Mouse (Mus musculus) stomach, embryonic 14.5 days (tissue): Measurements from ENCODE around the gene Unk. TPM values are rescaled to one million over a fixed set of nuclear protein-coding genes. Genes with fewer than 3 reads are reported as not detected.
A peak's percentile ranks its signal among the peaks of the same experiment; 100 is the strongest.

Source experiments
- ATAC-seq: fragments of 200-750 bp; cut with Nextera tagmentation; 2 replicates; pipeline ENCODE4 v1.8.0; 2017; ENCODE audit warnings: low read depth, moderate TSS enrichment; ENCODE audit not compliant: insufficient number of reproducible peaks, insufficient read depth, low FRiP score
- H3K27ac ChIP-seq: fragments of 300-500 bp; sonication (generic); 2 replicates; pipeline ENCODE4 v1.5.1; 2014; ENCODE audit warnings: mild to moderate bottlenecking, low read length, moderate library complexity, mixed read lengths
- H3K27me3 ChIP-seq: fragments of 300-500 bp; sonication (generic); 2 replicates; pipeline ENCODE4 v1.6.1; 2014; ENCODE audit warnings: low read length, control low read depth, mixed read lengths; ENCODE audit not compliant: control insufficient read depth, insufficient read depth
- H3K36me3 ChIP-seq: fragments of 300-500 bp; sonication (generic); 2 replicates; pipeline ENCODE4 v1.6.1; 2014; ENCODE audit warnings: mild to moderate bottlenecking, control low read depth, low read length, moderate library complexity, mixed read lengths; ENCODE audit not compliant: control insufficient read depth, insufficient read depth
- H3K4me1 ChIP-seq: fragments of 300-500 bp; sonication (generic); 2 replicates; pipeline ENCODE4 v1.6.1; 2014; ENCODE audit warnings: low read length, control low read depth, mixed read lengths; ENCODE audit not compliant: control insufficient read depth, insufficient read depth
- H3K4me2 ChIP-seq: fragments of 300-500 bp; sonication (generic); replicated peaks from 2 replicates; pipeline ENCODE4 v1.6.1; 2014; ENCODE audit warnings: low read depth, low read length, control low read depth
- H3K4me3 ChIP-seq: fragments of 300-500 bp; sonication (generic); 2 replicates; pipeline ENCODE4 v1.5.1; 2014; ENCODE audit warnings: low read depth, low read length, control low read depth
- H3K9ac ChIP-seq: fragments of 300-500 bp; sonication (generic); replicated peaks from 2 replicates; pipeline ENCODE4 v1.6.1; 2014; ENCODE audit warnings: low read depth, mild to moderate bottlenecking, control low read depth, low read length, moderate library complexity, mixed read lengths
- H3K9me3 ChIP-seq: fragments of 300-500 bp; sonication (generic); 2 replicates; pipeline ENCODE4 v1.6.1; 2016; ENCODE audit warnings: low read depth, low read length, control low read depth; ENCODE audit not compliant: control insufficient read depth
- WGBS: fragments of 180-500 bp; shearing (Covaris S2); extraction: QIAGEN DNeasy Blood & Tissue Kit; methylation state at CpG from one replicate; pipeline ENCODE4 v1.1.7; 2014; 5-methylcytosine and 5-hydroxymethylcytosine counted together
- polyA plus RNA-seq: library from polyadenylated mRNA; unstranded; fragments of >200 nt; fragmentation: Nextera tagmentation; extraction: Ambion mirVana; gene quantifications from 2 replicates; pipeline ENCODE4 v1.2.1, GENCODE M21; 2014

Gene Unk
- polyA plus RNA-seq, 1 experiment from 2014 or later = 31.6 TPM

DNA sequence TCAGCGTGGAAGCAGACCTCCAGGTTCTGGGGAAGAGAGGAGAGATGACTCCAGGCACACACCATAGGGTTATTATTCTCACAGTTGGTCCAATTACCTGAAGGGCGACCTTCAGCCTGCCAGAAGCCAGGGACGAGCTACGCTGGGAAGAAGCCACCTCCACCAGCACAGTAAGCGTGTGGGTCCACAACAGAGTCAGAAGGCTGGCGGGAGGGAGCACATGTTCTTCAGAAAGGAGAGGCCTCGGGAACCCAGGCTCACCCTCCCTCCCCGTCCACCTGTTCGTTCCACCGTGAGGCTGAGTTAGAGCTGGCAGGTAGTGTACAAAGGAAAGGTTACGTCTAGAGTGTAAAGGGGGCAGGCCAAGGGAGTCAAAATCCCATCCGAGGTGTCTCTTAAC is 35.2 kb downstream of the Unk start:
- H3K27ac ChIP-seq = no peak overlapping the region
- H3K9me3 ChIP-seq = no peaks in the 10 kb centered on the region
- peaks cover 9% of the 10 kb centered on the region for H3K36me3 ChIP-seq
- no peaks in the 10 kb centered on the region for H3K27me3 ChIP-seq
- no peak overlapping the region for H3K9ac ChIP-seq
- H3K4me1 ChIP-seq = no peaks in the 10 kb centered on the region
- H3K4me2 ChIP-seq = no peak overlapping the region
- no peak for ATAC-seq
- no peak overlapping the region for H3K4me3 ChIP-seq
- WGBS = 86% methylated on average over 12 of the region's 12 CpGs

DNA sequence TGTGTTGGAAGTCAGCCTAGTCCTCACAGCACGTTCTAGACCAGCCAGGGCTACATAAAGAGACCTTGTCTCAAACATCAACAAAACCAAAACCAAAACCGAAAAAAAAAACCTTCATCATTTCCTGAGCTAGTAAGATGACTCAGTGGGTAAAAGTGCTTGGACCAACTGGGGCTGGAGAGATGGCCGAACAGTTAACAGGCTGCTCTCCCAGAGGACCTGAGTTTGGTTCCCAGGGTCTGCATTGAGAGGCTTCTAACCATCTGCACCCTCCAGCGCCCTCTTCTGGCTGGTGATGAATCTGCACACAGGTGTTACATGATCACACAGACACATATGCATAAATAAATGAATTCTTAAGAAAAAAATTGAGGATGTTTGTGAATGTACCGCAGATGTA is 41.4 kb downstream of the Unk start:
- H3K9ac ChIP-seq = no peak overlapping the region
- H3K4me1 ChIP-seq = no peaks in the 10 kb centered on the region
- no peak overlapping the region for H3K4me3 ChIP-seq
- 68% methylated on average over 5 of the region's 5 CpGs for WGBS
- no peaks in the 10 kb centered on the region for H3K27me3 ChIP-seq
- ATAC-seq = no peak
- H3K27ac ChIP-seq = no peak overlapping the region
- H3K36me3 ChIP-seq = no peaks in the 10 kb centered on the region
- H3K9me3 ChIP-seq = no peaks in the 10 kb centered on the region
- no peak overlapping the region for H3K4me2 ChIP-seq

DNA sequence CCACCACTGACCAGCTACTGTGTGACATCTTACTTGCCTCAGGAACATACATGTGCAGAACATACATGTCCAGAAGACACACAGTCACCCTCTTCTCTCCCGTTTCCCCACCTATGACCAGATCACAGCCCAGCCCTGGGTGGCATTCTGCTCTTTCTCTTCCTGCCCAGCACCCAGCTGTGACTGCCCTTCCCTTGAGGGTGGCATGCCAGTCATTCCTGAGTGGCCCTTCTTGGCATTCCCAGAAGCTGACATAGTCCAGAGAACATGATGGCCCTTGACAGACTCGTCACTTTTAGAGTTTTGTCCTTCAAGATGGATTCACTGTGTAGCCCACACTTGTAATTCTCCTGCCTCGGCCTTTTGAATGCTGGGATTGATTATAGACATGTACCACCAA is 42.5 kb downstream of the Unk start:
- WGBS = 74% methylated on average over 3 of the region's 3 CpGs
- no peaks in the 10 kb centered on the region for H3K4me1 ChIP-seq
- no peaks in the 10 kb centered on the region for H3K36me3 ChIP-seq
- H3K9ac ChIP-seq = no peak overlapping the region
- no peak for ATAC-seq
- no peak overlapping the region for H3K4me3 ChIP-seq
- no peak overlapping the region for H3K27ac ChIP-seq
- H3K27me3 ChIP-seq = no peaks in the 10 kb centered on the region
- H3K4me2 ChIP-seq = no peak overlapping the region
- no peaks in the 10 kb centered on the region for H3K9me3 ChIP-seq

DNA sequence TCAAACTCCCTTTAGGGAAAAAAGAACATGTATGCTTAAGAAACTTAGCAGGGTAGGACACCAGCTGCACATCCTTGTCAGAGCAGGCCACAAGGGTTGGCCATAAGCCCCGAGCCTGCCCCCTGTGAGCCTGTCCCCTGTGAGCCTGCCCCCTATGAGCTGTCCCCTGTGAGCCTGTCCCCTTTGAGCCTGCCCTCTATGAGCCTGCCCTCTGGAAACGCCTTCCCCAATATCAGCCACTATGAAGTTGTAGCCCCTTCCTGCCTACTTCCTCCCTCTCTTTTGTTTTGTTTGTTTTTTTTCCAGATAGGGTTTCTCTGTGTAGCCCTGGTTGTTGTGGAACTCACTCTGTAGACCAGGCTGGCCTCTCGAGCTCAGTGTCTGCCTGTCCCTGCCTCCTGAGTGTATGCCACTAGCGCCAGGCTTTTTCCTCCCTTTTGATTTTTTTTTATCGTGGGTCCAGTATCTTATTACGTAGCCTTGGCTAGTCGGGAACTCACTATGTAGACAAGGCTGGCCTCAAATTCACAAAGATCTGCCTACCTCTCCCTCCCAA is 44.4 kb downstream of the Unk start:
- Histone ChIP-seq H3K4me3 (no peak overlapping the region), H3K9me3 (no peaks in the 10 kb centered on the region), H3K4me1 (peaks cover 9% of the 10 kb centered on the region), H3K36me3 (peaks cover 7% of the 10 kb centered on the region), H3K27me3 (no peaks in the 10 kb centered on the region), H3K4me2 (no peak overlapping the region), H3K27ac (no peak overlapping the region), H3K9ac (no peak overlapping the region)
- 54% methylated on average over 7 of the region's 7 CpGs for WGBS
- ATAC-seq = no peak

DNA sequence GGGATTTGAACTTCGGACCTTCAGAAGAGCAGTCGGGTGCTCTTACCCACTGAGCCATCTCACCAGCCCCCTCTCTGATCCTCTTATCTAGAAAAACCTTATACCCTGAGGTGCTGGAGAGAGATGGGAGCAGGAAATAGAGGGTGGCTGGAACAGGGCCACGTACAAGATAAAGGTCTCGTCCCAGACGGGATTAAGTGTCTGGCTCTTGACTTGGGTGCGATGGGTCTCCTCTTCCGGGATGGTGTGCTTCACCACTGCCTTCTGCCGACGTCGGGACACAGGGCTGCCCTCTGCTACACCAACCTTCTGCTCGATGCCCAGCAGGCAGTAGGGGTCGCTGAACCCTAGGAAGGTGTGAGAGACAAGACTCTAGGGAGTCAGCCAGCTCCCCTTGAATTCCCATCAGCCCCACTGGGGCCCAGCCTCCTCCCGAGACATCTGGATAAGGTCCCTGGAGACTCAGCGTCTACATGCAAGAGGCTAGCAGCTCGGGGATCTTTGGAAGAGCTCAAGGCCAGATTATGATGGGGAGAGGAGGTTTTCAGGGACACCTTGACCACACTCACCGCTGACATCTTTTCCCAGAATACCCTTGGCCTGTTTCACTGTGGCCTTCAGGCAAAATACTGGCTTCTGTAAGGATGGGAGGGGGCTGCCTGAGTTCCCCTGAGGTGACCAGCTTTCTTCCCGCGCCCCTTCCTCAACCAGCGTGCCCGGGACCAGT is 45.6 kb downstream of the Unk start:
- H3K36me3 ChIP-seq = peaks cover 19% of the 10 kb centered on the region
- H3K4me2 ChIP-seq = no peak overlapping the region
- no peaks in the 10 kb centered on the region for H3K9me3 ChIP-seq
- no peaks in the 10 kb centered on the region for H3K27me3 ChIP-seq
- no peak for ATAC-seq
- H3K27ac ChIP-seq = no peak overlapping the region
- WGBS = 59% methylated on average over 20 of the region's 20 CpGs
- no peak overlapping the region for H3K9ac ChIP-seq
- peaks cover 9% of the 10 kb centered on the region for H3K4me1 ChIP-seq
- H3K4me3 ChIP-seq = no peak overlapping the region

DNA sequence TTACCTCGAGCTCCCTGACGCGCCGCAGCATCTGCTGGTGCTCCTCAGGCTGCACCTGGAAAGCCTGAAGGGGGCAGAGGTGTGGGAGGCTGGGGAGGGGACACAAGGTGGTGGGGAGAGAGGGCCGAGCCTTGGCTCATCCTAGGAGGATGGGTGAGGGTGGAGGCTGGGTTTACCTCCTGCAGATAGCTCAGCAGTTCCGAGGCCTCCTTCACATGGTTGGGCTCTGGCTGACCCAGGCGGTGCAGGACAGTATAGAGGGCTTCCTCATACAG is 46.1 kb downstream of the Unk start:
- peaks cover 9% of the 10 kb centered on the region for H3K4me1 ChIP-seq
- no peak; the same call in 1 of the 2 replicates for ATAC-seq
- no peak overlapping the region for H3K9ac ChIP-seq
- H3K9me3 ChIP-seq = no peaks in the 10 kb centered on the region
- H3K4me3 ChIP-seq = no peak overlapping the region
- 59% methylated on average over 7 of the region's 7 CpGs for WGBS
- no peak overlapping the region for H3K27ac ChIP-seq
- H3K4me2 ChIP-seq = no peak overlapping the region
- H3K27me3 ChIP-seq = no peaks in the 10 kb centered on the region
- peaks cover 23% of the 10 kb centered on the region for H3K36me3 ChIP-seq

DNA sequence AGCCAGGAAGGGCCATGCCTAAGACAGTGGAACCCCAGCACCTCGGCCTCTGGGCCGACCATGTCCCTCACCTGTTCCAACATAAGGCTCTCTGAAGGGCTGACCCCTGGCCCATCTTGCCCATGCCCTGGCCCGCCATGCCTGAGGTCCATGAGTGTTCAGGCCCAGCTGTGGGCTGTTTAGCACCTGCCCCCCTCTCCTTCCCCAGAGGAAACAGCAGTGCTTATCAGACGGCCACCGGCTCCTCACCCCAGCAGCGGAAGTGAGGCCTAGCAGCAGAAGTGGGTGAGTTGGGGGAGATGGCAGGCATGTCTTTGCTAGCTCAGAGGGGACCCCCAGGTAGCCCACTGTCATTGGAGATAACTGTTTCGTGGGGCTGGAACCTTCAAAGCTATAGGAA is 46.7 kb downstream of the Unk start:
- no peaks in the 10 kb centered on the region for H3K9me3 ChIP-seq
- peaks cover 29% of the 10 kb centered on the region for H3K36me3 ChIP-seq
- ATAC-seq = no peak
- no peak overlapping the region for H3K27ac ChIP-seq
- peaks cover 9% of the 10 kb centered on the region for H3K4me1 ChIP-seq
- H3K9ac ChIP-seq = no peak overlapping the region
- 76% methylated on average over 7 of the region's 7 CpGs for WGBS
- peak overlapping the region; percentile 44; the same call in 1 of the 2 replicates for H3K4me2 ChIP-seq
- H3K4me3 ChIP-seq = no peak overlapping the region
- no peaks in the 10 kb centered on the region for H3K27me3 ChIP-seq

DNA sequence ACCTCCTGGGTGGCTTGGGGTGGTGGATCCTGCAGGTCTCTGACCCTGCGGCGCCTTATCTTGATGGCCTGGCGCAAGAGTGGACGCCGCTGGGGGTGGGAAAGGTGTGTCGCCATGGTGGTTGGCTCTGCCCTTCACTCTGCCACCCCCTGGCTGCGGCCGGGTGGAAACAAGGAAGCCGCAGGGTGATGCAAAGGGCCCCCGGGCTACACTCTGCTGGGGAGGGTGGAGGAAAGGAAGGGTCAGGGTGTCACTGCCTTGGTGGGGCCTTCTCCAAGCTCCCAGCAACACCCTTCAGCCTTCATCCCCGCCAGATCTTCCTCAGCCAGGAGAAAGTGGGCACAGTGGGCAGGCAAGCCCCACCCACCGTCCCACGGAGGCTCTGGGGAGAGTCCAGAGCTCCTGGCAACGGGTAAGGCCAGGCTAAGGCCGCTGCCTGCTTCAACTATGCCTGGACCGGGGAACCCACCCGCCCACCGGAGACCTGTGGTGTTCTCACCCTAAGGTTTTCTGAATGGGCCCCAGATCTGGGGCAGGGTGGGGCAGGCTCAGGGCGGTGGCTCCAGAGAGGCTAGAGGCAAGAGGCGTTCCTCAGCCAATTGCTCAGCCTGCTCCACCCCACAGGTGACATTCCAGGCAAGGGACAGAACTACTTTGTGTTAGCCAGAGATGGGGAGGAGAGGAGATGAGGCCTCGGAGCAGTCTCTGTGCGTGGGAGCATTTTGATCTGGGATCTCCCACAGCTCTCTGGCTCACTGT is 47.5 kb downstream of the Unk start, which contains the start of gene Unc13d:
Gene Unc13d, minus strand, starts transcription at position 516 of the 759 bp plus-strand sequence.
- no peaks in the 10 kb centered on the region for H3K9me3 ChIP-seq
- H3K36me3 ChIP-seq = peaks cover 36% of the 10 kb centered on the region
- H3K27ac ChIP-seq = peak within 1 kb of the TSS; percentile 82; the same call in 1 of the 2 replicates
- WGBS = 56% methylated on average over 22 of the region's 22 CpGs
- no peaks in the 10 kb centered on the region for H3K27me3 ChIP-seq
- peak; percentile 81 for ATAC-seq
- no peak within 1 kb of the TSS for H3K4me3 ChIP-seq
- H3K9ac ChIP-seq = 0 out of 2 replicates have a peak within 1 kb of the TSS, but pooled peaks have one; percentile 18
- peak within 1 kb of the TSS; percentile 44 for H3K4me2 ChIP-seq
- H3K4me1 ChIP-seq = peaks cover 9% of the 10 kb centered on the region
